In the genomic region with DNA sequence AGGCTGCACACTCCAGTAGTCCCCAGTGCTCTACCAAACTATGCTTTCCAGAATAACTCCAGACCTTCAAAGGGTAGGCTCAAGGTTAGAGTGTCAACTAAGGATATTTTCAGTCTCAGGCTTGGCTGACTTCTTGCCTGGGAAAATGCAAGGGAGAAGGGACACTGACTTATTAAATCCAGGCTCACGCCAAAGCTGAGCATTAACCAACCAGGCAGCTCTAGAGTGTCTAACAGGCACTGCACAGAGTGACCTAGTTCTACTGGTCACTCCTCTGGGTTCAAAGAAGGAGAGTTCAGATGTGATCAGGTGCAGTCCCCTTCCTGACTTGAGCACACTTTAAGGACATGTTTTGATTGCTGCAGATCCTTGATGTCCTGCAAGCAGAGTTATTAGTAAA, we compare ENCODE assay signal across 29 mouse cellular contexts. TPM values are rescaled to one million over a fixed set of nuclear protein-coding genes. Genes with fewer than 3 reads are reported as not detected.
DNase-seq lines count a peak whose midpoint lies in the region; ATAC-seq and TF ChIP-seq lines count a peak whose summit lies in the region.
"Had no signal": no experiment of that assay in that cellular context is flagged by ENCODE, and none has a peak within 500 bp of the region (broad histone marks: within the 10 kb centered on the region; RNA-seq: fewer than 3 reads in every experiment).

No protein-coding gene starts in this region.

- H3K4me2 ChIP-seq in kidney, embryonic 14.5 days (replicated peaks; ENCODE audit: low read depth, low read length): no peak overlapping the region
- no peak overlapping the region for H3K4me2 ChIP-seq in liver, embryonic 13.5 days
- H3K4me2 ChIP-seq in kidney, embryonic 16.5 days (replicated peaks; ENCODE audit: low read depth, low read length): no peak overlapping the region
- H3K4me2 ChIP-seq in stomach, postnatal 0 days (replicated peaks; ENCODE audit: low read depth): no peak overlapping the region
- H3K4me2 ChIP-seq: embryonic facial prominence, embryonic 13.5 days; forebrain, embryonic 15.5 days; heart, embryonic 15.5 days; intestine, embryonic 15.5 days; lung, embryonic 14.5 days had no signal

- H3K9me3 ChIP-seq in kidney, embryonic 14.5 days (ENCODE audit: control insufficient read depth, low read length): no peaks in the 10 kb centered on the region
- H3K9me3 ChIP-seq in liver, embryonic 13.5 days (replicated peaks): no peaks in the 10 kb centered on the region
- H3K9me3 ChIP-seq in kidney, embryonic 16.5 days (ENCODE audit: low read length): no peaks in the 10 kb centered on the region
- no peaks in the 10 kb centered on the region for H3K9me3 ChIP-seq in stomach, postnatal 0 days (ENCODE audit: control insufficient read depth, low read length)
- H3K9me3 ChIP-seq: embryonic facial prominence, embryonic 13.5 days; forebrain, embryonic 10.5 days; forebrain, embryonic 15.5 days; G1E; heart, embryonic 10.5 days; heart, embryonic 15.5 days; intestine, embryonic 15.5 days had no signal

- H3K4me3 ChIP-seq in kidney, embryonic 14.5 days (ENCODE audit: low read length): no peak overlapping the region
- H3K4me3 ChIP-seq in liver, embryonic 13.5 days (replicated peaks): no peak overlapping the region
- H3K4me3 ChIP-seq in kidney, embryonic 16.5 days (ENCODE audit: low read length): no peak overlapping the region
- H3K4me3 ChIP-seq in stomach, postnatal 0 days (ENCODE audit: low read depth, low read length): no peak overlapping the region
- H3K4me3 ChIP-seq: embryonic facial prominence, embryonic 13.5 days; forebrain, embryonic 10.5 days; forebrain, embryonic 15.5 days; heart, embryonic 10.5 days; heart, embryonic 15.5 days; intestine, embryonic 15.5 days had no signal

- H3K4me1 ChIP-seq in kidney, embryonic 14.5 days (ENCODE audit: control insufficient read depth, insufficient read depth, low read length): no peaks in the 10 kb centered on the region
- peaks cover 34% of the 10 kb centered on the region for H3K4me1 ChIP-seq in liver, embryonic 13.5 days (replicated peaks)
- H3K4me1 ChIP-seq in kidney, embryonic 16.5 days (ENCODE audit: insufficient read depth, low read length): peaks cover 3% of the 10 kb centered on the region; the same call in 1 of the 2 replicates
- H3K4me1 ChIP-seq in stomach, postnatal 0 days (replicated peaks; ENCODE audit: control insufficient read depth, insufficient read depth): no peaks in the 10 kb centered on the region
- H3K4me1 ChIP-seq: embryonic facial prominence, embryonic 13.5 days; forebrain, embryonic 15.5 days; heart, embryonic 15.5 days had no signal

- H3K36me3 ChIP-seq in kidney, embryonic 14.5 days (ENCODE audit: control insufficient read depth, insufficient read depth, low read length): no peaks in the 10 kb centered on the region
- H3K36me3 ChIP-seq in liver, embryonic 13.5 days: no peaks in the 10 kb centered on the region
- H3K36me3 ChIP-seq in kidney, embryonic 16.5 days (ENCODE audit: insufficient read depth, low read length): no peaks in the 10 kb centered on the region
- H3K36me3 ChIP-seq in stomach, postnatal 0 days (ENCODE audit: control insufficient read depth, insufficient read depth, low read length): no peaks in the 10 kb centered on the region
- H3K36me3 ChIP-seq: embryonic facial prominence, embryonic 13.5 days; forebrain, embryonic 10.5 days; forebrain, embryonic 15.5 days; G1E; heart, embryonic 10.5 days; heart, embryonic 15.5 days; intestine, embryonic 15.5 days had no signal

- 89% methylated on average over 1 of the region's 1 CpGs for WGBS in kidney, embryonic 14.5 days
- 64% methylated on average over 1 of the region's 1 CpGs for whole genome bisulfite sequencing in liver, embryonic 13.5 days (ENCODE audit: insufficient replicate concordance)
- 63% methylated on average over 1 of the region's 1 CpGs for WGBS in kidney, embryonic 16.5 days
- WGBS in stomach, postnatal 0 days: 62% methylated on average over 1 of the region's 1 CpGs

- TF ChIP-seq CTCF in stomach, postnatal 0 days (IDR thresholded peaks at IDR 0.05; ENCODE audit: low read depth): no peak

- DNase-seq in kidney, adult 11 months: peak; percentile 69
- no peak for DNase-seq in liver, embryonic 13.5 days
- no peak for DNase-seq in liver
- DNase-seq in stomach, postnatal 0 days (ENCODE audit: low spot score): no peak
- DNase-seq in cerebellum, adult 9-11 months: no peak
- DNase-seq: adrenal gland, postnatal 14 days; cerebellum, adult 11 months; cerebellum, postnatal 10 days; gastrocnemius, postnatal 25 days; heart, adult 11 months; lung, embryonic 14.5 days; lung, postnatal 14 days; midbrain, embryonic 14.5 days; spleen, adult 18-20 months; thymus, adult 18-20 months; thymus, postnatal 4 days had no signal

- H3K27me3 ChIP-seq in kidney, embryonic 14.5 days (ENCODE audit: control insufficient read depth, insufficient read depth, low read length): no peaks in the 10 kb centered on the region
- H3K27me3 ChIP-seq in liver, embryonic 13.5 days: no peaks in the 10 kb centered on the region
- no peaks in the 10 kb centered on the region for H3K27me3 ChIP-seq in kidney, embryonic 16.5 days (ENCODE audit: insufficient read depth, low read length)
- H3K27me3 ChIP-seq in stomach, postnatal 0 days (ENCODE audit: control insufficient read depth, insufficient read depth, low read length): no peaks in the 10 kb centered on the region
- H3K27me3 ChIP-seq: embryonic facial prominence, embryonic 13.5 days; forebrain, embryonic 15.5 days; heart, embryonic 15.5 days; intestine, embryonic 15.5 days; Patski had no signal

- H3K9ac ChIP-seq in kidney, embryonic 14.5 days (ENCODE audit: low read depth, low read length): no peak overlapping the region
- no peak overlapping the region for H3K9ac ChIP-seq in liver, embryonic 13.5 days
- no peak overlapping the region for H3K9ac ChIP-seq in kidney, embryonic 16.5 days (replicated peaks; ENCODE audit: low read length)
- H3K9ac ChIP-seq in stomach, postnatal 0 days (ENCODE audit: low read length): no peak overlapping the region
- H3K9ac ChIP-seq: embryonic facial prominence, embryonic 13.5 days; forebrain, embryonic 15.5 days; heart, embryonic 15.5 days; intestine, embryonic 15.5 days; liver, embryonic 14.5 days; lung, embryonic 14.5 days had no signal

- TF ChIP-seq EP300 in stomach, postnatal 0 days (optimal IDR thresholded peaks at IDR 0.05): no peak

- no peak for ATAC-seq in kidney, embryonic 14.5 days (ENCODE audit: low FRiP score, low TSS enrichment)
- no peak for ATAC-seq in liver, embryonic 13.5 days (ENCODE audit: low read depth)
- ATAC-seq in kidney, embryonic 16.5 days (ENCODE audit: low FRiP score, low TSS enrichment): 0 out of 2 replicates have a peak, but pooled peaks have one; percentile 31
- no peak for ATAC-seq in stomach, postnatal 0 days (ENCODE audit: low FRiP score, low TSS enrichment)
- ATAC-seq: forebrain, embryonic 15.5 days; hindbrain, embryonic 16.5 days; intestine, embryonic 15.5 days; Patski had no signal

- no peak overlapping the region for H3K27ac ChIP-seq in kidney, embryonic 14.5 days (ENCODE audit: low read depth, low read length)
- 0 out of 2 replicates have a peak overlapping the region, but pooled peaks have one; percentile 20 for H3K27ac ChIP-seq in liver, embryonic 13.5 days
- peak overlapping the region; percentile 40; the same call in 1 of the 2 replicates for H3K27ac ChIP-seq in kidney, embryonic 16.5 days (ENCODE audit: low read length)
- H3K27ac ChIP-seq in stomach, postnatal 0 days (replicated peaks): peak overlapping the region; percentile 76
- H3K27ac ChIP-seq: embryonic facial prominence, embryonic 13.5 days; forebrain, embryonic 10.5 days; forebrain, embryonic 15.5 days; heart, embryonic 10.5 days; heart, embryonic 15.5 days; intestine, embryonic 15.5 days; liver, embryonic 14.5 days had no signal

RNA-seq across cellular contexts. Expression of gene 9430015G10Rik, which starts 17.0 kb away (rescaled TPM):
- polyA plus RNA-seq in kidney, embryonic 14.5 days (2014; fragmentation: Nextera tagmentation; extraction: Ambion mirVana): 30.2 and 47.3 TPM in 2 replicates
- 11.8 and 13.8 TPM in 2 replicates for polyA plus RNA-seq in liver, embryonic 13.5 days (2015; fragmentation: Nextera tagmentation; extraction: Ambion mirVana)
- polyA plus RNA-seq in kidney, embryonic 16.5 days (2015; fragmentation: Nextera tagmentation; extraction: Ambion mirVana): 48.3 and 48.7 TPM in 2 replicates
- polyA plus RNA-seq in stomach, postnatal 0 days (2015; fragmentation: Nextera tagmentation; extraction: Ambion mirVana): 4.9 and 5.4 TPM in 2 replicates

RNA-seq across cellular contexts. Expression of gene Ttll10, which starts 33.6 kb away (rescaled TPM):
- polyA plus RNA-seq in kidney, embryonic 14.5 days (2014; fragmentation: Nextera tagmentation; extraction: Ambion mirVana): 3.5 and 6.0 TPM in 2 replicates
- polyA plus RNA-seq in liver, embryonic 13.5 days (2015; fragmentation: Nextera tagmentation; extraction: Ambion mirVana): 0.12 and 0.20 TPM in 2 replicates
- 7.4 and 10.1 TPM in 2 replicates for polyA plus RNA-seq in kidney, embryonic 16.5 days (2015; fragmentation: Nextera tagmentation; extraction: Ambion mirVana)
- 2.7 TPM in 2 replicates for polyA plus RNA-seq in stomach, postnatal 0 days (2015; fragmentation: Nextera tagmentation; extraction: Ambion mirVana)
- polyA plus RNA-seq: forebrain, embryonic 15.5 days; G1E; hindbrain, embryonic 11.5 days; hindbrain, embryonic 16.5 days had no signal

RNA-seq across cellular contexts. Expression of gene Rnf223, which starts 37.5 kb away (rescaled TPM):
- polyA plus RNA-seq in kidney, embryonic 14.5 days (2014; fragmentation: Nextera tagmentation; extraction: Ambion mirVana): 0.35 and 0.57 TPM in 2 replicates
- polyA plus RNA-seq in liver, embryonic 13.5 days (2015; fragmentation: Nextera tagmentation; extraction: Ambion mirVana): 0.05 and 0.06 TPM in 2 replicates
- polyA plus RNA-seq in kidney, embryonic 16.5 days (2015; fragmentation: Nextera tagmentation; extraction: Ambion mirVana): 0.19 and 0.32 TPM in 2 replicates
- polyA plus RNA-seq in stomach, postnatal 0 days (2015; fragmentation: Nextera tagmentation; extraction: Ambion mirVana): 7.6 and 7.7 TPM in 2 replicates
